Mouse (Mus musculus) cortical plate, adult 2 months (tissue): Measurements from ENCODE around the gene Fat3. TPM values are rescaled to one million over a fixed set of nuclear protein-coding genes. Genes with fewer than 3 reads are reported as not detected.

Experiments
- H3K27ac ChIP-seq: fragments of 200-500 bp; 2 replicates; pipeline ENCODE4 v1.5.1; 2012; ENCODE audit warnings: low read length, control low read depth, inconsistent platforms; ENCODE audit not compliant: insufficient read depth
- H3K4me1 ChIP-seq: fragments of 200-500 bp; 2 replicates; pipeline ENCODE4 v1.6.1; 2011; ENCODE audit warnings: low read length; ENCODE audit not compliant: control insufficient read depth, insufficient read depth
- H3K4me3 ChIP-seq: fragments of 200-500 bp; 2 replicates; pipeline ENCODE4 v1.5.1; 2011; ENCODE audit warnings: mild to moderate bottlenecking, low read length, control low read depth; ENCODE audit not compliant: insufficient read depth
- CTCF ChIP-seq: fragments of 200-500 bp; IDR thresholded peaks from 2 replicates; pipeline ENCODE4 v1.5.1; 2011; ENCODE audit warnings: mild to moderate bottlenecking, control low read depth, low read length; ENCODE audit not compliant: insufficient read depth; ENCODE audit errors: extremely low read depth
- POLR2A ChIP-seq: fragments of 200-500 bp; IDR thresholded peaks from 2 replicates; pipeline ENCODE4 v1.6.1; 2011; ENCODE audit warnings: mild to moderate bottlenecking, low read length, control low read depth; ENCODE audit not compliant: insufficient read depth; ENCODE audit errors: extremely low read depth
- polyA plus RNA-seq: library from polyadenylated mRNA; depleted of rRNA; stranded (reverse); fragments of >200 nt; gene quantifications from 2 replicates; pipeline ENCODE4 v1.2.3, GENCODE M21; 2012

The Fat3 gene
- polyA plus RNA-seq, 1 experiment: 26.8 TPM

DNA sequence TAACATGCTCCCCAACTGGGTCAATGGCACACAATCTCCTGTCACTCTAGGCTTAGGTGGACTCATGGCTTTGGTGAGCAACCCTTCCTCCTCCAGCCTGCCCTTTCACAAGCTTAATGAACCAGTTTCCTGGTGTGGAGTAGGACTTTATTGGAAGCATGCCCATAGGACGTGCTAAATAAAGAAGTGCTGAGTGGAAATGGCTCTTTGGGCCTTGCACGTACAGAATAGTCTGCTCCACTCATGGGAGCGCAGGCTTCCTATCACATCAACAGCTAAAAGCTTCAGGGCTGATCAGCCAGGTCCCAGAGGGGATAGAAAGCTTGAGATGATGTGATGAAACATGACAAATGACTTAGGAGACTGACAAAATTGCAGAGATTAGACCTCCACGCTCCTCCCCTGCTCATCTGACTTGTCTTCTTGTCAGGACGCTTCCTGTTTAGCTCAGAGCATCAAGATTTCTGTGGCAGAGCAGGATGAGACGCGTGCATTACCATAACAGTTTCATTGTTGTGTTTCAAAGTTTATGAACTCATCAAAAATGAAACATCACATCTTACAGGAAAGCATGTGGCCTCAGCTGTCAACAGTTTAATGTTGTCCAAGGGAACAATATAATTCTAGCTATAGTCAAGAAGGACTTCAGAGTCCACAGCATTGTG lies 386.1 kb downstream of the Fat3 start:
- H3K4me1 ChIP-seq: peaks cover 4% of the 10 kb centered on the region
- no peak overlapping the region; the same call in 1 of the 2 replicates for H3K27ac ChIP-seq
- H3K4me3 ChIP-seq: no peak overlapping the region
- TF ChIP-seq POLR2A: no peak

DNA sequence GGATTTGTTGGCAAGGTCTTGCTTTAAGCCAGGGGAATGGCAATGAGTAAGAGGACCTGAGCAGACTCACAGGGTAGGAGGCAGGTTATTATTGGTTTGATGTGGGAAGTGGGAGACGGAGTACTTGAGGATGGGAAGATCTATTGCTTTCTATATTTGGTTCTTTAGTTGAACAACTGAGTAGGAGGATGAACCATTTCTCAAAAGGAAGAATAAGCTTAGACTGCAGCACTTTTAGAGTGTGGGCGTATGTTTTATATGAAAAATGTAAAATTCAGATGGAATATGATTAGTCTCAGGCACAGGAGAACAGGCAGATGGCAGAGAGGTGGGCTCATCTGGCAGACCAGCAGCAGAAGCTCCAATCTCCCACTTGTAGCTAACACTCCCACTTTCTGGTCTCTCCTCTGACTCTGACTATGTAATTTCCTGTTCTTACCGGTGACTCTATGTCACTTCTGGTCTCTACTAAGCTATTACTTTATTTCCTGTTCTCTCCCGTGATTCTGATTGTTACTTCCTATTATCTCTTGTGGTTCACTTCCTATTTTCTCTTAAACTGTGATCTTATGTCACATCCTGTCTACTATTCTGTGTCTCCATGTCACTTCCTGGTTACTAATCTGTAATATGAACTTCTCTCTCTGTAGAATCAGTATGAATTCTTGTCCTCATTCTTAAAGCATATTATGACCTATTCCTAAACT lies 387.0 kb downstream of the Fat3 start:
- TF ChIP-seq CTCF (no peak), POLR2A (no peak)
- H3K4me1 ChIP-seq: peaks cover 4% of the 10 kb centered on the region
- 0 out of 2 replicates have a peak overlapping the region, but pooled peaks have one; percentile 64 for H3K27ac ChIP-seq
- H3K4me3 ChIP-seq: no peak overlapping the region

DNA sequence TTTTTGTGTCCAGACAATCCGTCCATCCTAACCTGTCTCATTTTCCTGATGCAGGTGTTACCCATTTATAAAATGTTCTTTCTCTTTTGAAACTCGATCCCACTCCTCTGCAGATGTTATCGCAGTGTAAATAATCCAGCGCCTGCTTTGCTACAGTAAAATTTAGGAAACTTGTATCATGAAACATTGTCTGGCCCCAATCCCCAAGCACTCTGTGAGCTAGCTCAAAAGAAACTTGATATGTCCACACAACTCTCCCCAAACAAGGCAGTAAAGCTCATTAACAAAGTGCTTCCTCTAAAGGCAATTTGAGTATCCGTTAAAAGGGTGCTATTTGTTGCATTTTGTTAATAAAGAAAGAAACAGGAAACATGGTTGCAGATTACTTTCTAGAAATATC lies 393.2 kb downstream of the Fat3 start:
- no peak overlapping the region for H3K4me3 ChIP-seq
- H3K27ac ChIP-seq: no peak overlapping the region
- peaks cover 2% of the 10 kb centered on the region; the same call in 1 of the 2 replicates for H3K4me1 ChIP-seq
- no peak for TF ChIP-seq POLR2A

DNA sequence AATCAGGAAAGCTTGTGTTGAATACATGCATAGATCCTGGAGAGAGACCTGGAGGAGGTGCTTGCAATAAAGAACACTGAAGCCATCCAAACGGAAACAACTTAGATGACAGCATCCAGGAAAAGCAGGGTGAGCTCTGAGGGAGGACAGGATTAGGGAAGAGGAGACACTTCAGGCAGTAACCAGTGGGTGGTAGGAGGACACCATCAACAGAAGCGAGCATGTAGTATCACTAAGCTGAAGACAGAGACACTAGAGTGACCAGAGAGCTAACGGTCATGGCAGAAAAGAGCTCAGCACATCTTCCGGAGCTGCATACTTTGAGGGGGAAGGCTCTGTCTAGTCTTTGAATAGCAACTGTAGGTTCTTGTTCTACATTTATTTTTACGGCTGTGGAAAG lies 393.7 kb downstream of the Fat3 start:
- TF ChIP-seq POLR2A: no peak
- peak; percentile 43; the same call in 1 of the 2 replicates for TF ChIP-seq CTCF
- Histone ChIP-seq H3K27ac (no peak overlapping the region), H3K4me1 (peaks cover 2% of the 10 kb centered on the region; the same call in 1 of the 2 replicates), H3K4me3 (no peak overlapping the region)

DNA sequence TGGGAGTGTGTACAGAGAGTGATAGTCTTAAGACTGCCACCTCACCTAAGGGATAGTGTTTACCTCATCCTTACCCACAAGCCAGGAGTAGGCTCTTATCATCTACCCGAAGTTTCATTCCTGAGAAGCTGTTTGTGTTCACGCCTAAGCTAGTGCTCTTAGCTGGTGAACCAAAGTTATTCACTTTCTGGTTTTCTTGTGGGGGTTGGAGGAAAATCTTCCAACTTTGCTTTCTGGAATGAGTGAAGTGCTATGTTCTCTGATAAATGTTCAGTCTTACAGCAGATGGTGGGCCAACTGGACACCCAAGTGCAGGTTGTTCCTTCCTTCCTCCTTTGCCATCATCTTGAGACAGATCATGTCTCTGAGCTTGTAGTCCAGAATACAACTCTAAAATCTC lies 402.5 kb downstream of the Fat3 start:
- Histone ChIP-seq H3K4me3 (no peak overlapping the region), H3K27ac (no peak overlapping the region), H3K4me1 (no peaks in the 10 kb centered on the region; the same call in 1 of the 2 replicates)
- TF ChIP-seq CTCF (no peak), POLR2A (no peak)

DNA sequence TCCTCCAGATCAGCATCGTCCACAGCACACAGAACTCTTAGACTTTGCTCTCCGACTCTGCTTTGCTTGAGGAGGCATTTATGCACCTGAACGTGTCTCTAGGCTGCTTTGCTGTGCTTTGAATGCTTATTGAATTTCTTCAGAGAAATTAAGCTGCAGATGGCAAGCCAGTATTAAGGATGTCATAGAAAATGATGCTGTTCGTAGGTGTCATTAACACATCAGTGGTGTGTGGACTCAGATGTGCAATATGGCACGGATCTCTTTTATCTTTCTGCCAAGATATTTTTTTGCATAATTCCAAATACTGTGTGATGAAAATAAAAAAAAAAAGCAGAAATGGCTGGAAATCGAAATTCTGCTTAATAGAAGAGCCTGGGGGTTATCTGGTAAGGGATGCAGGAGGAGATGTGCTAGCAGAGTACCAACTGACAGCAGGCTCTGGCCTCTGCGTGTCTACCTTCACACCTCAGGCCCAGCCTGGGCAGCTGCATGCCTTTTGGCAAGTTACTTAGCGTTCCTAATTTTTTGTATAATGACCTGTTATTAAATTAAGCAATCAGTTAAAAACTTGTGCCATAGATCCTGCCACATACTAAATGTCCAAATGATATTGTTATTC lies 407.9 kb downstream of the Fat3 start:
- H3K4me1 ChIP-seq: peaks cover 1% of the 10 kb centered on the region; the same call in 1 of the 2 replicates
- no peak overlapping the region for H3K4me3 ChIP-seq
- TF ChIP-seq CTCF: no peak
- TF ChIP-seq POLR2A: no peak
- H3K27ac ChIP-seq: no peak overlapping the region

DNA sequence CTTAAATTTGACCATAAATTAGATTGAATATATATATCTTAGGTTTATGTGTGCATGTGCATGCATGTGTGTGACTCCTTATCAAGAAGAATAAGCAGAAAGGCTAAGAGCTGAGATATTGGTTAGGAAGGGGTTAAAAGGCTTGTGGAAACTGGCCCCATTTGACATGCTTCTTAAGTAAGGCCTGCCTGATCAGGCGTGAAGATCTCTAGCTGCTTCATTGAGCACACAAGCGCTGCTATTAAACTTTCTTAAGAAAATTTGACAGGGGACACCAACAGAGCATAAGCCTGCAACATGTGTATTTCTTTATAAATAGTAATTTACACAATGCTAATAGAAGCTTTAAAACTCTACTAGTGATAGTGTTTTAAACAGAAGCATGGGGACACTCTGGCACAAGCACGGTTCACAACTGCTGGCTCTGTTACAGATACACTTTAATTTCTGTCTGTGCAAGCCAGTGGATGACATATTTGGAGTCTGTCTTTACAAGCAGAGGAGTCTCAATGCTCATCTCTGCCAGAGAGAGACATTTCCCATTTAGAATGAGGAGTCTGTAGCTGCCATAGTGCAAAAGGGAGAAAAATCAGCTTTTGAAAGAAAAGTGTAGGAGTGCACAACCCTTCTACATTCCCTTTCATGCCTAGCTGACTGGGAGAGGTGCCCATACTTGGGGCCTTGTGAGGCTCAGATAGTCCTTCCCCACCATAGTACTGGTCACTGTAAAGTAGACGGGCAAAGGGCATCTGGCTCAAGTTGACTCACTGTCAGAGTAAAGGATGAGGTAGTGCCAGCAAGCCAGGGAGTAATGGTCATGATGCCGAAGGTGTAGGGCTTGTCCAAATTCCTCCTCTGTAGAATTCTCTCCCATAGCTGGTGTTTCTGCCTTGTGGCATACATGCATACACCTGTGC lies 408.8 kb downstream of the Fat3 start:
- TF ChIP-seq CTCF (no peak), POLR2A (no peak)
- no peak overlapping the region for H3K27ac ChIP-seq
- no peak overlapping the region for H3K4me3 ChIP-seq
- H3K4me1 ChIP-seq: peaks cover 1% of the 10 kb centered on the region; the same call in 1 of the 2 replicates

DNA sequence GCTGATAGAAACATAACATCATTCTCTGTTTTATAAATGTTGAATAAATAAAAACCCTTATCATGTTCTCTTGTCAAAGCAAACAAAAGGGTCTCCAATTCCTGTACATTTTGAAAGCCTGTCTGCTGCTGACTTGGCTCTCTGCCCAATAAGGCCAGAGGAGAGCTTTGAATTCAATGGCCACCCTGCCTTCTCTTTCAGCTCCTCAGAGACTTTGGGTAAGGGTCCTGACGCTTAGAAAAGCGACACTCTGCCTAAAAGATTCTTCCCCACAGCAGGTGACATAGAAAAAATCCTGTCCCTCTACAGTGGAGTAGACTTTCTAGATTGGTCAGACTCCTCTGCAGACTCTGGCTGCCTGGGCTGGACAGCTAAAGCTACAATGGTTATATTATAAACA lies 421.8 kb downstream of the Fat3 start:
- Histone ChIP-seq H3K27ac (no peak overlapping the region), H3K4me3 (no peak overlapping the region), H3K4me1 (no peaks in the 10 kb centered on the region; the same call in 1 of the 2 replicates)
- TF ChIP-seq POLR2A (no peak), CTCF (no peak)

DNA sequence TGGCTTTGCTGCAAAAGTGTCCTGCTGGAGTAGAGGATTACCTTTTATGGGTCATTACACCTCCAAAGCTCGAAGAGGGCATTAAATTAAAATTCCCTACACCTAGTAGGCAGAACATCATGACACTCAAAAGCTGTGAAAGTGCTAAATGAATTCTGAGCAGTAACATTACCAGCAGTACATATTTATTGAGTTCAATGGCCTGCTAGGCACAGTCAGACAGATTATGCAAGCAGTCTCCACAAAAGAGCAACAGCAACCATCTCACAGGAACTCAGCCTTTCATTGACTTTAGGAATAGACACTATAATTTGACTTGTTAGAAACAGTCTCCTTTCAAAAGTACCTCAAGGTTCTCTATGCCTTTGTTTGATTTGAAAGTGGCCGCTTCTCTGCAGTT lies 426.4 kb downstream of the Fat3 start:
- Histone ChIP-seq H3K4me1 (no peaks in the 10 kb centered on the region; the same call in 1 of the 2 replicates), H3K4me3 (no peak overlapping the region), H3K27ac (no peak overlapping the region)
- no peak for TF ChIP-seq CTCF
- no peak for TF ChIP-seq POLR2A
